Comparison of ENCODE assay signal across 9 mouse cellular contexts in genomic region chr12:99087286-99087685, GRCm38 (mm10).
DNase-seq lines count a peak whose midpoint lies in the region; ATAC-seq lines count a peak whose summit lies in the region.
"Had no signal": no experiment of that assay in that cellular context is flagged by ENCODE, and none has a peak within 500 bp of the region (broad histone marks: within the 10 kb centered on the region; RNA-seq: fewer than 3 reads in every experiment).

No protein-coding gene starts in this region.

- DNase-seq in embryo, embryonic 10.5 days (ENCODE audit: low spot score) = peak; percentile 23
- DNase-seq in forebrain, embryonic 10.5 days (ENCODE audit: extremely low spot score, low spot score) = no peak
- no peak for DNase-seq in lung, postnatal 4 days
- no peak for DNase-seq in gastrocnemius, adult 18-20 months (ENCODE audit: low spot score)
- no peak for DNase-seq in kidney, adult 18-20 months
- no peak for DNase-seq in lung, adult 18-20 months

- no peak overlapping the region for H3K9ac ChIP-seq in hindbrain, embryonic 16.5 days (ENCODE audit: low read depth, low read length)
- peak overlapping the region; percentile 31; the same call in 1 of the 2 replicates for H3K9ac ChIP-seq in midbrain, embryonic 16.5 days (ENCODE audit: low read depth, low read length)

- H3K27me3 ChIP-seq in forebrain, embryonic 10.5 days (ENCODE audit: poor library complexity, severe bottlenecking) = peaks cover 54% of the 10 kb centered on the region
- no peaks in the 10 kb centered on the region for H3K27me3 ChIP-seq in hindbrain, embryonic 16.5 days (replicated peaks; ENCODE audit: control insufficient read depth, insufficient read depth, low read length)
- H3K27me3 ChIP-seq in midbrain, embryonic 16.5 days (ENCODE audit: control insufficient read depth, insufficient read depth, low read depth, low read length) = no peaks in the 10 kb centered on the region

- no peaks in the 10 kb centered on the region for H3K36me3 ChIP-seq in forebrain, embryonic 10.5 days (replicated peaks)
- no peaks in the 10 kb centered on the region for H3K36me3 ChIP-seq in hindbrain, embryonic 16.5 days (ENCODE audit: control insufficient read depth, insufficient read depth, low read length)
- H3K36me3 ChIP-seq in midbrain, embryonic 16.5 days (ENCODE audit: control insufficient read depth, insufficient read depth, low read length) = no peaks in the 10 kb centered on the region

- H3K4me1 ChIP-seq in forebrain, embryonic 10.5 days = peaks cover 48% of the 10 kb centered on the region
- peaks cover 22% of the 10 kb centered on the region for H3K4me1 ChIP-seq in hindbrain, embryonic 16.5 days (ENCODE audit: control insufficient read depth, insufficient read depth, low read depth, low read length)
- peaks cover 36% of the 10 kb centered on the region for H3K4me1 ChIP-seq in midbrain, embryonic 16.5 days (ENCODE audit: control insufficient read depth, insufficient read depth, low read length)

- H3K4me2 ChIP-seq in hindbrain, embryonic 16.5 days (ENCODE audit: low read length) = no peak overlapping the region
- peak overlapping the region; percentile 28 for H3K4me2 ChIP-seq in midbrain, embryonic 16.5 days (ENCODE audit: low read length)

- no peaks in the 10 kb centered on the region for H3K9me3 ChIP-seq in forebrain, embryonic 10.5 days
- no peaks in the 10 kb centered on the region for H3K9me3 ChIP-seq in hindbrain, embryonic 16.5 days (ENCODE audit: control insufficient read depth, low read length)
- H3K9me3 ChIP-seq in midbrain, embryonic 16.5 days (replicated peaks; ENCODE audit: control insufficient read depth, low read length, poor library complexity, severe bottlenecking) = no peaks in the 10 kb centered on the region

- H3K4me3 ChIP-seq in forebrain, embryonic 10.5 days = no peak overlapping the region
- H3K4me3 ChIP-seq in hindbrain, embryonic 16.5 days (ENCODE audit: low read length) = no peak overlapping the region
- H3K4me3 ChIP-seq in midbrain, embryonic 16.5 days (ENCODE audit: low read depth, low read length) = no peak overlapping the region
- H3K4me3 ChIP-seq: myocyte had no signal

- peak; percentile 81 for ATAC-seq in hindbrain, embryonic 16.5 days
- peak; percentile 81 for ATAC-seq in midbrain, embryonic 16.5 days

- 54% methylated on average over 8 of the region's 8 CpGs for WGBS in forebrain, embryonic 10.5 days
- 8% methylated on average over 8 of the region's 8 CpGs for WGBS in hindbrain, embryonic 16.5 days
- 2% methylated on average over 8 of the region's 8 CpGs for WGBS in midbrain, embryonic 16.5 days

- peak overlapping the region; percentile 48; the same call in 1 of the 2 replicates for H3K27ac ChIP-seq in forebrain, embryonic 10.5 days
- H3K27ac ChIP-seq in hindbrain, embryonic 16.5 days (ENCODE audit: low read depth, low read length) = peak overlapping the region; percentile 71
- peak overlapping the region; percentile 84 for H3K27ac ChIP-seq in midbrain, embryonic 16.5 days (ENCODE audit: low read length)
